Mouse (Mus musculus) megakaryocyte, embryonic 14.5 days (primary cell): ENCODE results near the gene Zfp287. TPM values are rescaled to one million over a fixed set of nuclear protein-coding genes. Genes with fewer than 3 reads are reported as not detected.

Experiments
- H3K27me3 ChIP-seq: replicated peaks from 2 replicates; pipeline ENCODE3; 2012; ENCODE audit warnings: inconsistent platforms
- H3K36me3 ChIP-seq: replicated peaks from 2 replicates; pipeline ENCODE3; 2012; ENCODE audit warnings: low read length, inconsistent platforms, mixed read lengths
- H3K4me1 ChIP-seq: 2 replicates; pipeline ENCODE4 v1.6.1; 2012; ENCODE audit warnings: inconsistent platforms
- H3K4me3 ChIP-seq: replicated peaks from 2 replicates; pipeline ENCODE3; 2012; ENCODE audit warnings: moderate library complexity, mild to moderate bottlenecking, inconsistent platforms
- H3K9me3 ChIP-seq: 2 replicates; pipeline ENCODE4 v1.6.1; 2012; ENCODE audit warnings: inconsistent platforms
- FLI1 ChIP-seq: IDR thresholded peaks from 2 replicates; pipeline ENCODE4 v1.6.1; 2012; ENCODE audit warnings: low read length, inconsistent platforms, mixed read lengths
- GATA1 ChIP-seq: IDR thresholded peaks from 3 replicates; pipeline ENCODE4 v1.6.1; 2012; ENCODE audit warnings: mixed read lengths, low read length, inconsistent platforms, borderline replicate concordance
- polyA plus RNA-seq: library from polyadenylated mRNA; stranded (reverse); fragments of >175 nt; gene quantifications from 2 replicates; pipeline ENCODE4 v1.2.3, GENCODE M21; 2012; ENCODE audit warnings: low replicate concordance; ENCODE audit not compliant: insufficient read depth

Zfp287 gene
- polyA plus RNA-seq, 1 experiment: 0.16 TPM

DNA sequence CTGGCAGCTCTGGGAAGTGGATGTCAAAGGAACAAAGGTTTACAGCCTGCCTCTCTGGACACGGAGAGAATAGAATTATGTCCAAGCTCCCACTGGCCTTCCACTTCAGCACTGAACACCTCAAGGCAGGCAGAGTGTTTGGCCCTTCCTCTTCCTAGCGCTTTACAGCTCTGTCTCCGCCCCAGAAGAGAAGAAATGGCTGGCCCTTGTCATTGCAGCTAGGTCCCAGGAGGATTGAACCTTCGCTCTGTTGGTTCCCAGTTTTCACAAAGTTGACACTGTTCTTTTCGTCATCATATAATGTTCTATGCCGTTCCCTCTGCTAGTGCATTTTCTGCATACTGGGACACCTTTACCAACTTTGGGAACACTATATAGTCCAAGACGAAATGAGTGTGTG is 23.5 kb downstream of the Zfp287 start:
- Histone ChIP-seq H3K9me3 (peaks cover 3% of the 10 kb centered on the region; the same call in 1 of the 2 replicates), H3K4me3 (no peak overlapping the region), H3K4me1 (no peaks in the 10 kb centered on the region), H3K36me3 (no peaks in the 10 kb centered on the region), H3K27me3 (peaks cover 34% of the 10 kb centered on the region)
- TF ChIP-seq GATA1: no peak
- no peak for TF ChIP-seq FLI1

DNA sequence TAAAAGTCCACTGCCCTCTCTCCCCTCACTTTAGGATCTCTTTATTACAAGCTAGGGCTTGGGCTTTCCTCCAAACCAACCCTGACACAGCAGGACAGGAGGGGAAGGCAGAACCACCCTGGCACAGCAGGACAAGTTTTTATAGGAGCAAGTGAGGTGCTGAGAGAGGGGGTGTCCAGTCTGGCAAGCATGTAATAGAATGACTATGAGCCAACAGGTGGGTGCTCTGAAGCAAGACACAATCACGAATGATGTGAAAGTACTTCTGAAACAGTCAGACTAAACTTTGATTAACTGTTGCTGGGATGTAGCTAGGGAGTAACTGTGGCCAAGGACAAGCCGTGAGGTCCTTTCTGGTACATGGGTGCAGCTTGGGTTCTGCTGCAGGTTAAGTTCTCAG is 25.6 kb downstream of the Zfp287 start:
- TF ChIP-seq GATA1 (no peak), FLI1 (no peak)
- Histone ChIP-seq H3K27me3 (peaks cover 30% of the 10 kb centered on the region), H3K4me3 (no peak overlapping the region), H3K9me3 (no peaks in the 10 kb centered on the region), H3K36me3 (no peaks in the 10 kb centered on the region), H3K4me1 (no peaks in the 10 kb centered on the region)

DNA sequence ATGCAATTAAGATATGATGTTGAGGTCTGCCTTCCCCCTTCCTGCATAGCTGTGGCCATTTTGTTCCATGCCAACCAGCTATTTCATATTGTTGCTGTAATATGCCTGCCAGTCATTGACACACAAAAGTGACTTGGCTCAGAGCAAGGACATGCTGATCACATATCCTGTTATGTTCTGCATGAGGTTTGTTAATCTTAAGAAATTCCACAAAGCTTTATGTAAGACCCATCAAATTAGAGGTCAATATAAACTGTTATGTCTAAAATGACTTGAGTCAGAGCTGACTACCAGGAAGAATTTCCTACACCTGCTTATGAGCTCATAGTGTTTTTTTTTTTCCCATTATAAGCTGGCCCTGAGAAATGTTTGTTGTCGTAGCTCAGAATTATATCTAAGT is 30.5 kb downstream of the Zfp287 start:
- Histone ChIP-seq H3K4me1 (peaks cover 5% of the 10 kb centered on the region), H3K9me3 (no peaks in the 10 kb centered on the region), H3K36me3 (no peaks in the 10 kb centered on the region), H3K4me3 (no peak overlapping the region), H3K27me3 (peaks cover 17% of the 10 kb centered on the region)
- TF ChIP-seq FLI1: no peak
- TF ChIP-seq GATA1: no peak

DNA sequence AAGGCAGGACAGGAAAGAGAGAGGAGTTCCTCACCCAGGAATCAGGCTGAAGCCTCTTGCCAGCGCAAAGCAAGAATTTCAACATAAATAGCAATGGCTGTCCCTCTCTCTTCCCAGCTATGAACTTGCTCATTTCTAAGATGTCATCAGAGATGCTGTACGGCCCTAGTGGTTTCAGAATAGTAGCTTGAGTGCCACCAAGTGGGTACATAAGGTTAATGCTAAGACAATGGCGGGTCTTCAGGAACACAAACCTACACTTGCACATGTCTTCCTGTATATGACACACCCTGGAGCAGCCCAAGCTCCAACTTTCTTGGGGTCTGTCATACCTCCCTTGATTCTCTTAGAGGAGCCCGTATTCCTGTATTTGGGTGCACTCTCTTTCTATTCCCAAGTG is 32.0 kb downstream of the Zfp287 start:
- peaks cover 7% of the 10 kb centered on the region for H3K27me3 ChIP-seq
- H3K9me3 ChIP-seq: peaks cover 2% of the 10 kb centered on the region; the same call in 1 of the 2 replicates
- H3K4me3 ChIP-seq: no peak overlapping the region
- H3K4me1 ChIP-seq: peaks cover 5% of the 10 kb centered on the region
- no peak for TF ChIP-seq FLI1
- no peak for TF ChIP-seq GATA1
- H3K36me3 ChIP-seq: no peaks in the 10 kb centered on the region

DNA sequence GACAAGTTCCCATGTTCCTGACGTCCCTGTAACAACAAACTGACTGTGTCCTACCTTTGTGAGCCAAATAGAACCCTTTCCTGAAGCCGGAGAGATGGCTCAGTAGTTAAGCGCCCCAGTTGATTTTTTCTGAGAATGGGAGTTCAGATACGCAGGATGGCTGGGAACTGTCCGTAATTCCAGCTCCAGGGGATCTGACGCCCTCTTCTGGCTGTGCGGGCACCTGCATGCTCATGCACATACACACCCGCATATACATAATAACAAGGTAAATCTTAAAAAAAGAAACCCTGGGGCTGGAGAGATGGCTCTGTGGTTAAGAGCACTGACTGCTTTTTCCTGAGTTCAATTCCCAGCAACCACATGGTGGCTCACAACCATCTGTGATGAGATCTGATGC is 36.6 kb downstream of the Zfp287 start:
- Histone ChIP-seq H3K27me3 (peaks cover 6% of the 10 kb centered on the region), H3K4me1 (peaks cover 21% of the 10 kb centered on the region), H3K4me3 (no peak overlapping the region), H3K9me3 (peaks cover 3% of the 10 kb centered on the region; the same call in 1 of the 2 replicates), H3K36me3 (no peaks in the 10 kb centered on the region)
- TF ChIP-seq FLI1 (no peak), GATA1 (no peak)

DNA sequence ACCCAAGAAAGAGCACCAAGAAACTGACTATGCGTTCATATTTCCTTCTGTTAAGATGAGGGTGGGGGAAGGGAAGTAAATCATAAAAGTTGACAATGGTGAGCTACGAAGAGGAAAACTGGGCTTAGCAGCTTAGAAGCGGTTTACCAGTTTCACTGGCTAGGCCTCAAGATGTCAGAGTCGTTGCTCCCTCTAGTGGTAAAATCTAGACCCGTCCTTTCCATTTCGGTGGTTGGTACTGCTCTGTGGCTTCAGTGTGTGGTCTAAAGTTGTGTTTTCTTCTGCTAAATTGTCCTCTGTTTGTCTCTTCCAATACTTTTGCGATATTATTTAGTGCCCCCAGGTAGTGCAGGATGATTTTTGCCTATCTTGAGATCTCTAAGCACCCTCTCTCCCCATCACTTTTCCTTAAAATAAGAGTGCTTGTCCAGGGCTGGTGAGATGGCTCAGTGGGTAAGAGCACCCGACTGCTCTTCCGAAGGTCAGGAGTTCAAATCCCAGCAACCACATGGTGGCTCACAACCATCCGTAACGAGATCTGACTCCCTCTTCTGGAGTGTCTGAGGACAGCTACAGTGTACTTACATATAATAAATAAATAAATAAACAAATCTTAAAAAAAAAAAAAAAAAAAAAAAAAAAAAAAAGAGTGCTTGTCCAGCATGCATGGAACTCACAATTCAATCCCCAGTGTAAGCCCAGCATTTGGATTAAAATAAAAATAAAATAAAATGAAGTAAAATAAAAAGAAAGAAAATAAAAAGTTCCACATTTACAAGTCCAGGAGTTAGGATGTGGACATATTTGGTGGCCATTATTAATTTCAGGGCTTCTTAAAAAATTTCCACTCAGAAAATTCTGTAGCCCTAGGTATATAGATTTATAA is 38.2 kb downstream of the Zfp287 start:
- H3K4me3 ChIP-seq: no peak overlapping the region
- peaks cover 3% of the 10 kb centered on the region; the same call in 1 of the 2 replicates for H3K9me3 ChIP-seq
- TF ChIP-seq GATA1: no peak
- TF ChIP-seq FLI1: no peak
- peaks cover 21% of the 10 kb centered on the region for H3K4me1 ChIP-seq
- H3K36me3 ChIP-seq: no peaks in the 10 kb centered on the region
- H3K27me3 ChIP-seq: peaks cover 4% of the 10 kb centered on the region

DNA sequence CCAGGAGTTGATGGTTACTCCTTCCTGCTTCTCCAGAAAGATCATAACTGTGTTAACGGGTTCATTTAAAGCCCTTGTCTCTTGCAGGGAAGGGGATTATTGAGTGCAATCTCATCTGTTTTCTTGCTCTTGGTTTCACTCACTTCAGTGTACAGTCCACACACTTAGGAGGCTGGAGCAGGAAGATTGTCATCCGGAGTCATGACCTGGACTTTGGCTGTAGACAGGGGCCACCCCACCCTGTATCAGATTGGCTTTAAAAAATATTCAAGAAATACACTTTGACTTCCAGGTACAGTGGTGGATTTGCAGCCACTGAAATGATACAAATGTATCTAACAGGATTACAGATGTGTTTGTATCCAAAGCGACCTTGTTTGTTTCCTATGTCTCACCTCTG is 40.1 kb downstream of the Zfp287 start:
- Histone ChIP-seq H3K4me1 (peaks cover 17% of the 10 kb centered on the region), H3K4me3 (no peak overlapping the region), H3K9me3 (peaks cover 3% of the 10 kb centered on the region; the same call in 1 of the 2 replicates), H3K27me3 (peaks cover 1% of the 10 kb centered on the region), H3K36me3 (no peaks in the 10 kb centered on the region)
- no peak for TF ChIP-seq FLI1
- no peak for TF ChIP-seq GATA1

DNA sequence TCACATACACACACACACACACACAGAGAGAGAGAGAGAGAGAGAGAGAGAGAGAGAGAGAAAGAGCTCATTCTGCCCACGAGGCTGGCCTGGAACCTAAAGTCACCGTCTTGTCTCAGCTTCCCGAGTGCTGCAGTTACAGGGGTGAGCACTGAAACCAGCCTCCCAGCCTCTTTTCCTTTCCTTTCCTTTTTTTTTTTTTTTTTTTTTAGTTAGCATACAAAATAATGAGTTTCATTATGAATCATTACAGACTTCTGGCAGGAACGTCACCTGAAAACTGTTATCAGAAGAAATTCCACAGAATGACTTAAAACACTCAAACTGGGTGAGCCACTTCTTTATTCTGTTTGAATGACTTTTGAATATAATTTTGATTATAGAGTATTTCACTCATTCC is 51.8 kb downstream of the Zfp287 start:
- TF ChIP-seq FLI1 (no peak), GATA1 (no peak)

DNA sequence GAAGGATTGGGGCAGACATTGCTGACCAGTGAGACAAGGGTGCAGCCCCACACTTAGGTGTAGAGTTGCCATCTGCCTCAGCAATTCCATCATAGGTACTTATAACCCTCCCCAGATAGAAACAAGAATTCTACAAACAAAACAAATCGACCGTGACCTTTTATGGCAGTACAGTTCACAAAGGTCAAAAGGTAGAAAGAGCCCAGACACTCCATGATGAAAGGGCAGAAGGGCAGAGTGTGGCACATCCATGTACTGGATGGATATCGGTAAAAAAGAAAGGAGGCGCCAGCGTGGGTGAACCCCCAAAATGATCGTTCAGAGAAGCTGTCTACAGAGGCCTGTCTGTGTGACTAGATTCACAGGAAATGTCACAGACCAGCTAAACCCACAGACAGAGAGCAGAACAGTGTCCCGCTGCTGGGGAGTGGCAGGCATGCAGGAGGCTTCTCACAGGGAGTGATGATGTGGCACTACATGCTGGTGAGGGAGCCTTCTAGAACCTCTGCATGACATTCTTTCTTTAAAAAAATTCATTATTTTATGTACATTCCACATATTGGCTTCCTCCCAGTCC is 52.8 kb downstream of the Zfp287 start:
- Histone ChIP-seq H3K4me1 (peaks cover 33% of the 10 kb centered on the region), H3K9me3 (no peaks in the 10 kb centered on the region), H3K36me3 (no peaks in the 10 kb centered on the region), H3K27me3 (peaks cover 2% of the 10 kb centered on the region), H3K4me3 (no peak overlapping the region)
- TF ChIP-seq GATA1 (no peak), FLI1 (no peak)

More for the DNA sequence above, 51.8 kb downstream of the Zfp287 start:
- Histone ChIP-seq H3K27me3 (peaks cover 5% of the 10 kb centered on the region), H3K4me3 (no peak overlapping the region), H3K9me3 (no peaks in the 10 kb centered on the region), H3K4me1 (peaks cover 31% of the 10 kb centered on the region), H3K36me3 (no peaks in the 10 kb centered on the region)

DNA sequence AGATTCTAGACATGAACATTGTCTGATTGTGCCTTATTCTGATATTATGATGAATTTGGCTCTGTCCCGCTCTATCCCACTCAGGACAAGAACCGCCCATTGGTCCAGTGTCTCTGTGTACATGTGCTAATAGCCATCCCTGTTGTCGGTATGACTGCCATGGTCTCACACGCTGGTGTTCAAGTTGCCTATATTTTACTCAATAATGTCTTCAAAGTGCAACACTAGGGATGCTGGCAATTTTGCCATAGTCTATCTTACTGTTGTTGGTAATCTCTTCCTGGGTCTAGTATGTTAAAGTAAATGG is 55.5 kb downstream of the Zfp287 start:
- Histone ChIP-seq H3K36me3 (no peaks in the 10 kb centered on the region), H3K4me1 (peaks cover 45% of the 10 kb centered on the region), H3K4me3 (no peak overlapping the region), H3K9me3 (no peaks in the 10 kb centered on the region), H3K27me3 (no peaks in the 10 kb centered on the region)
- TF ChIP-seq GATA1: no peak
